Mouse (Mus musculus) gonadal fat pad, adult 2 months (tissue): Measurements from ENCODE around the gene Gm13043. TPM values are rescaled to one million over a fixed set of nuclear protein-coding genes. Genes with fewer than 3 reads are reported as not detected.
"Not testable (repeated sequence)": the region's sequence is repeated elsewhere in the genome, so short reads cannot be mapped to it uniquely, and the experiment has no call there.

Experiments
- DNase-seq: peaks from one replicate; pipeline ENCODE4 v3.0.0-alpha.2; 2012; ENCODE audit warnings: low read depth
- polyA plus RNA-seq: library from polyadenylated mRNA; depleted of rRNA; stranded (reverse); fragments of >200 nt; gene quantifications from 2 replicates; pipeline ENCODE4 v1.2.3, GENCODE M21; 2012; rRNA removed

Gene Gm13043
- polyA plus RNA-seq: not detected in 2 replicates

- DNase-seq: no peak
Observed at GRCm38 (mm10) chr4:143511043-143511442, at the start of gene Gm13043. TSS of gene Gm13043 (plus strand) at chr4:143511343.

GRCm38 (mm10) chr4:143535654-143536053 lies 24.5 kb downstream of the Gm13043 start, which contains the start of gene Gm13040:
TSS of gene Gm13040 (plus strand) at chr4:143535954.
- DNase-seq: not testable (repeated sequence)

GRCm38 (mm10) chr4:143551400-143551799 lies 40.3 kb downstream of the Gm13043 start, which contains the start of the genes BC080695 and Gm13057:
TSS of gene BC080695 (plus strand) at chr4:143551700.
TSS of gene Gm13057 (plus strand) at chr4:143551709.
- DNase-seq: not testable (repeated sequence)

Other genes starting within 250 kb of the Gm13043 start
- gene Pdpn, start 211.8 kb upstream of the Gm13043 start, polyA plus RNA-seq: 18.6 and 18.8 TPM in 2 replicates
- gene Lrrc38, start 161.6 kb upstream of the Gm13043 start, polyA plus RNA-seq: not detected in 2 replicates
- gene Pramel1, start 116.9 kb upstream of the Gm13043 start, polyA plus RNA-seq: not detected in 2 replicates
- 7.9 and 8.3 TPM in 2 replicates for gene Pramef8, start 98.9 kb upstream of the Gm13043 start, polyA plus RNA-seq
- gene Oog4, start 61.0 kb upstream of the Gm13043 start, polyA plus RNA-seq: not detected in 2 replicates
- gene Gm13040, start 24.6 kb downstream of the Gm13043 start, polyA plus RNA-seq: not detected in 2 replicates
- gene BC080695, start 40.4 kb downstream of the Gm13043 start, polyA plus RNA-seq: not detected in 2 replicates
- not detected in 2 replicates for gene Gm13057, start 40.4 kb downstream of the Gm13043 start, polyA plus RNA-seq
- not detected in 2 replicates for gene Gm13083, start 103.7 kb downstream of the Gm13043 start, polyA plus RNA-seq
- not detected in 2 replicates for gene Gm13088, start 145.9 kb downstream of the Gm13043 start, polyA plus RNA-seq
- not detected in 2 replicates for gene Gm13089, start 191.4 kb downstream of the Gm13043 start, polyA plus RNA-seq
- not detected in 2 replicates for gene Gm13078, start 208.1 kb downstream of the Gm13043 start, polyA plus RNA-seq